23 mouse cellular contexts compared by ENCODE assay signal in the genomic region with DNA sequence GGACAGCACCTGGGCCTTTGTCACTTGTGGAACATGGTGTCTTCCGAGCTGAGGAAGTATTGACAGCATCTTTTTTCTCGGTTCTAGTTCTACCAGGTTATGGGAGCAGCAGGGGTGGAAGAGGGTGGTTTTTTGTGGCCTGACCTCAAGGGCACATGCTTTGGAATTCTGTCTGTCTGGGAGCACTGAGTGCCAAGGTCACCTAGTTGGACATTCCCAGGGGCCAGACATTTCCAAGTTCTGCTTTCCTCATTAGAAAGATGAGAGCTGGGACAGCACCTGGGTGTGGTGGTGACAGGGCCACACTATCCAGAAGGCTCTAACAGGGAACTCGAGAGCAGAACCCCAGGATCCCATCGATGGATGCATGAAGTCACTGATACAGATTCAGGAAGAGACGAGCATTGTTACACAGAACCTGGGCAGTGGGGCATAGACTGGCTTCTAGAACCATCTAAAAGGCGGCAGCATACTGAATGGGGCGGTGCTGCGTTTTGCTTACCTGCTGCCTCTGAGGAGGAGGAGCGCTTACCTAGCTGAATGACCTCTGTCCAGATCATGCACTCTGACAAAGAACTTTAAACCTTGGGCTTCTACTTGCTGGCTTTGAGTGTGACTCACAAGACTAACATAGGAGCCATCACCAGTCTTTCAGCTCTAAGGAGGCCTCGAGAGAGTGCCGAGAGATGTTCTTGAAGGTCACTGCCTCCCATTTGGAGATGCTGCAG. TPM values are rescaled to one million over a fixed set of nuclear protein-coding genes. Genes with fewer than 3 reads are reported as not detected.
A peak's percentile ranks its signal among the peaks of the same experiment; 100 is the strongest.
DNase-seq lines count a peak whose midpoint lies in the region; ATAC-seq and TF ChIP-seq lines count a peak whose summit lies in the region.
"Had no signal": no experiment of that assay in that cellular context is flagged by ENCODE, and none has a peak within 500 bp of the region (broad histone marks: within the 10 kb centered on the region; RNA-seq: fewer than 3 reads in every experiment).

No protein-coding gene starts in this region.

- H3K4me2 ChIP-seq in kidney, embryonic 15.5 days, result no peak overlapping the region
- H3K4me2 ChIP-seq: embryonic facial prominence, embryonic 12.5 days; forebrain, embryonic 15.5 days; heart, embryonic 13.5 days; hindbrain, embryonic 12.5 days had no signal

- H3K36me3 ChIP-seq in kidney, adult 2 months (ENCODE audit: control insufficient read depth, insufficient read depth, low read length), result no peaks in the 10 kb centered on the region
- peaks cover 88% of the 10 kb centered on the region for H3K36me3 ChIP-seq in kidney, embryonic 15.5 days

- peaks cover 11% of the 10 kb centered on the region for H3K4me1 ChIP-seq in cerebellum, adult 2 months (ENCODE audit: control insufficient read depth, insufficient read depth, low read length)
- H3K4me1 ChIP-seq in kidney, adult 2 months (ENCODE audit: control insufficient read depth, insufficient read depth, low read length), result peaks cover 11% of the 10 kb centered on the region; the same call in 1 of the 2 replicates
- H3K4me1 ChIP-seq in kidney, embryonic 15.5 days, result no peaks in the 10 kb centered on the region
- H3K4me1 ChIP-seq: embryonic facial prominence, embryonic 12.5 days; hindbrain, embryonic 12.5 days had no signal

- no peak overlapping the region for H3K4me3 ChIP-seq in cerebellum, adult 2 months (replicated peaks; ENCODE audit: insufficient read depth, low read depth, low read length)
- H3K4me3 ChIP-seq in kidney, adult 2 months (ENCODE audit: insufficient read depth, low read depth, low read length), result no peak overlapping the region
- no peak overlapping the region for H3K4me3 ChIP-seq in kidney, embryonic 15.5 days (replicated peaks)
- H3K4me3 ChIP-seq: embryonic facial prominence, embryonic 12.5 days; forebrain, embryonic 15.5 days; heart, embryonic 13.5 days; hindbrain, embryonic 12.5 days had no signal

- 0 out of 2 replicates have a peak overlapping the region, but pooled peaks have one; percentile 1 for H3K27ac ChIP-seq in cerebellum, adult 2 months (ENCODE audit: insufficient read depth, low read length)
- H3K27ac ChIP-seq in kidney, adult 2 months (ENCODE audit: insufficient read depth, low read depth, low read length), result peak overlapping the region; percentile 88
- H3K27ac ChIP-seq in kidney, embryonic 15.5 days, result no peak overlapping the region
- H3K27ac ChIP-seq: embryonic facial prominence, embryonic 12.5 days; forebrain, embryonic 15.5 days; heart, embryonic 13.5 days; hindbrain, embryonic 12.5 days had no signal

- no peak for TF ChIP-seq POLR2A in cerebellum, adult 2 months (IDR thresholded peaks at IDR 0.05; ENCODE audit: borderline replicate concordance, insufficient read depth, low read length)
- no peak for TF ChIP-seq POLR2A in kidney, adult 2 months (IDR thresholded peaks at IDR 0.05; ENCODE audit: low read depth, low read length)

- TF ChIP-seq CTCF in cerebellum, adult 2 months (IDR thresholded peaks at IDR 0.05; ENCODE audit: borderline replicate concordance, insufficient read depth, low read depth, low read length), result no peak
- TF ChIP-seq CTCF in kidney, adult 2 months (conservative IDR thresholded peaks at IDR 0.05; ENCODE audit: insufficient read depth, insufficient read length, low read depth, low read length), result no peak

- H3K9me3 ChIP-seq in kidney, embryonic 15.5 days (replicated peaks), result no peaks in the 10 kb centered on the region
- H3K9me3 ChIP-seq: embryonic facial prominence, embryonic 12.5 days; forebrain, embryonic 15.5 days; G1E; heart, embryonic 13.5 days; hindbrain, embryonic 12.5 days had no signal

- 77% methylated on average over 11 of the region's 11 CpGs for WGBS in cerebellum, adult 2 months
- WGBS in kidney, adult 2 months, result 53% methylated on average over 11 of the region's 11 CpGs
- 92% methylated on average over 11 of the region's 11 CpGs for WGBS in kidney, embryonic 15.5 days

- ATAC-seq in cerebellum, adult (ENCODE audit: insufficient number of reproducible peaks, low FRiP score, low TSS enrichment), result no peak
- no peak for ATAC-seq in kidney, embryonic 15.5 days (replicated peaks; ENCODE audit: low FRiP score)
- ATAC-seq: CD4-positive, CD25-positive, alpha-beta regulatory T cell, adult 4 months; forebrain, embryonic 15.5 days had no signal

- H3K9ac ChIP-seq in kidney, embryonic 15.5 days, result no peak overlapping the region
- H3K9ac ChIP-seq: embryonic facial prominence, embryonic 12.5 days; forebrain, embryonic 15.5 days; heart, embryonic 13.5 days; hindbrain, embryonic 12.5 days had no signal

- H3K27me3 ChIP-seq in cerebellum, adult 2 months (ENCODE audit: control insufficient read depth, insufficient read depth, low read length), result no peaks in the 10 kb centered on the region
- H3K27me3 ChIP-seq in kidney, adult 2 months (replicated peaks; ENCODE audit: control insufficient read depth, insufficient read depth, low read length), result no peaks in the 10 kb centered on the region
- H3K27me3 ChIP-seq in kidney, embryonic 15.5 days, result no peaks in the 10 kb centered on the region
- H3K27me3 ChIP-seq: embryonic facial prominence, embryonic 12.5 days; forebrain, embryonic 15.5 days; heart, embryonic 13.5 days; hindbrain, embryonic 12.5 days had no signal

- no peak for DNase-seq in cerebellum, adult 2 months
- DNase-seq in kidney, adult 2 months, result peak; percentile 82
- peak; percentile 44 to 53 for DNase-seq in kidney, postnatal 25 days
- DNase-seq in kidney, postnatal 14 days, result no peak
- no peak for DNase-seq in layer of hippocampus, adult 8-10 months (ENCODE audit: low spot score in 2 of 2)
- DNase-seq: adrenal gland, adult 8-10 months; B cell, adult 2 months; cerebellum, adult 11 months; gastrocnemius, postnatal 36 days; heart, adult 11 months; heart, postnatal 36 days had no signal

RNA-seq across cellular contexts. Expression of a gene that starts 31.4 kb away (rescaled TPM):
- 64.3 and 67.1 TPM in 2 replicates for polyA plus RNA-seq in cerebellum, adult 2 months (2012; rRNA removed)
- 35.7 and 44.9 TPM in 2 replicates for polyA plus RNA-seq in kidney, adult 2 months (2012; rRNA removed)
- 41.2 and 43.3 TPM in 2 replicates for polyA plus RNA-seq in kidney, embryonic 15.5 days (2015; fragmentation: Nextera tagmentation; extraction: Ambion mirVana)
- total RNA-seq in layer of hippocampus, adult 8-10 months (2022), result 10 to 100 TPM; 25.1 to 66.1 (median 45.2) TPM

RNA-seq across cellular contexts. Expression of a gene that starts 36.3 kb away (rescaled TPM):
- 0.44 and 0.59 TPM in 2 replicates for polyA plus RNA-seq in cerebellum, adult 2 months (2012; rRNA removed)
- 13.4 and 17.9 TPM in 2 replicates for polyA plus RNA-seq in kidney, adult 2 months (2012; rRNA removed)
- 0.40 TPM in 1 of 2 replicates, not detected in the other for polyA plus RNA-seq in kidney, embryonic 15.5 days (2015; fragmentation: Nextera tagmentation; extraction: Ambion mirVana)
- under 1 TPM in 1 of 4 experiments, not detected in 3; 0.41 TPM for total RNA-seq in layer of hippocampus, adult 8-10 months (2022)
- total RNA-seq: adrenal gland, adult 8-10 months; adrenal gland, postnatal 36 days; gastrocnemius, adult 8-10 months; gastrocnemius, postnatal 36 days; heart, postnatal 36 days had no signal
- polyA plus RNA-seq: CD4-positive, CD25-positive, alpha-beta regulatory T cell, adult 4 months; embryonic facial prominence, embryonic 12.5 days; forebrain, embryonic 11.5 days; heart, postnatal 0 days had no signal

Comparison
In these comparisons a context has a peak if more than half of its experiments do, and no peak if none do; other contexts are left out.
1. DNase-seq: peak in kidney, adult 2 months (single experiment) and kidney, postnatal 25 days (2 of 2); none in cerebellum, adult 2 months (0 of 2), kidney, postnatal 14 days (single experiment) and layer of hippocampus, adult 8-10 months (0 of 2).